Mouse (Mus musculus) frontal cortex, postnatal 14 days (tissue): ENCODE data around the gene Wasf2.

Experiments used
- DNase-seq, 2 experiments: peaks; one replicate each; pipeline ENCODE4 v3.0.0; 2022; ENCODE audit warnings: low spot score in 2 of 2

Wasf2 gene

DNA sequence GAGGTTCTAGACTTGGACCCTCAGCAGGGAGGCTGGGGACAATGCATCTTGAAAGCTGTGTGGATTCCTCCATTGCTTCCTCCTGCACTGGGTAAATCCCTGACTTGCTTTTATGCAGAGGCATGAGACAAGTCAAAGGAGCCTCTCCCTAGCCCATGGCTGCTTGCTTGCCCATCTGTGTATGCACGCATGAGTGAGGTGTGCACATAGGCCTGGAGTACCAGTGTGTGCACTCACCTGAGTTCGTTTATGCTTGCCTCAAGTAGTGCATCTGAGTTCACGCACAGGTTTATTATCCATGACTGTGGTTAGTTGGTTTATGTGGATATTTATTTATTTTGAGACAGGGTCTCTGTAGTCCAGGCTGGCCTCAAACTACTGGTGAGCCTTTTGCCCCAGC lies 71.9 kb downstream of the Wasf2 start:
- no peak for DNase-seq

DNA sequence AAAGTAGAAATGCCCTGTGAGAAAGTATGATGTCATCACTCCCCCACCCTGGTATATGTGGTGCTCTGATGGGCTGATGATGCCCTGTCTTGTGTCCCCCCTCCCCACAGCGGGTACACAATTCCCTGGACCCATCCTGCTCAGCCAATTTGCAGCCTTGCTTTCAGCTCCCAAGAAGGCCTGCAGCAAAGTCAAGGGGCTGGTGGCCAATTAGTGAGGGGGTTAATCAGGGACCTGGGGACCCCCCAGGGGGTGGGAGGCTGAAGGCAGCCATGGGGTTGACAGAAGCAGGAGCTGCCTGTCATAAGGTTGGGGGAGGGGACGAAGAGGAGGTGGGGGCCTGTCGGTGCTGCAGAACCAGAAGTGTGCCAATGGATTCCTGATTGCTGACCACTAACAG lies 73.3 kb downstream of the Wasf2 start:
- no peak for DNase-seq

DNA sequence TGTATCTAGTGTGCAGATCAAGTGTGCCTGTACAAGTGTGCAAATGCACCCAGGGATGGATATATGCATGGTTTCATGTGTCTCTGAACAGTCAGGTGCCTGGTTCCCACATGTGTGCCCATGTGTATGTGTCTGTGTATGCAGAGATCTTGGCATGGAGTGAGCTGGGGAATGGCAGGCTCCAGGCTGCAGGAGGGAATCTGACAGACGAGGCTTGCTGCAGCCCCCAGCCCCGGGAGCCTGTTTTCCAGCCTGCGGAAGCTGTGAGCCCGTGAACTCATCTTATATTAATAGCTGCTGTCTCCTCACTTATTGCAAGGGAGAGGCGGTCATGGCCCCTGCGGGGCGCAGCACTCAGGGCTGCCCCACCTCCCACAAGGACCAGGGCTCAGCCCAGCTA lies 74.1 kb downstream of the Wasf2 start:
- DNase-seq: no peak

DNA sequence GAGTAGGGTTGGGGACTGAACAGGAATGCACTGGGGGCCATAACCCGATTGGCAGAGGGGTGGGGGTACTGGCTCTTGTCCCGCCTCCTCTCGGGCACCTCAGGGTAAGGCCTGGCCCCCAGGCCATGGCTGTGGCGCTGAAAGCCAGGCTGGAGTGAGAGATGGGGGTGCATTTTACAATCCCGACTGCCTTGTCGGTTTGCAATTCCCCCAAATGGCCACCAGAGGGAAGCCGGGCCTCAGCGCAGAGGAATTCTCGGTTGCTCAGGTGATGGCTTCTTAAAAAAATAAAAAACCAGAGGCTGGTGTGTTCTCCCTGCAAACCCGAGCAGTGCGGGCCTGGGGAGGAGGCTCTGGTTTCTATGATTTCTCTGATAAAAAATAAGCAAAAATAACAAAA lies 79.1 kb downstream of the Wasf2 start:
- DNase-seq: peak in 1 of 2 experiments; percentile 56

DNA sequence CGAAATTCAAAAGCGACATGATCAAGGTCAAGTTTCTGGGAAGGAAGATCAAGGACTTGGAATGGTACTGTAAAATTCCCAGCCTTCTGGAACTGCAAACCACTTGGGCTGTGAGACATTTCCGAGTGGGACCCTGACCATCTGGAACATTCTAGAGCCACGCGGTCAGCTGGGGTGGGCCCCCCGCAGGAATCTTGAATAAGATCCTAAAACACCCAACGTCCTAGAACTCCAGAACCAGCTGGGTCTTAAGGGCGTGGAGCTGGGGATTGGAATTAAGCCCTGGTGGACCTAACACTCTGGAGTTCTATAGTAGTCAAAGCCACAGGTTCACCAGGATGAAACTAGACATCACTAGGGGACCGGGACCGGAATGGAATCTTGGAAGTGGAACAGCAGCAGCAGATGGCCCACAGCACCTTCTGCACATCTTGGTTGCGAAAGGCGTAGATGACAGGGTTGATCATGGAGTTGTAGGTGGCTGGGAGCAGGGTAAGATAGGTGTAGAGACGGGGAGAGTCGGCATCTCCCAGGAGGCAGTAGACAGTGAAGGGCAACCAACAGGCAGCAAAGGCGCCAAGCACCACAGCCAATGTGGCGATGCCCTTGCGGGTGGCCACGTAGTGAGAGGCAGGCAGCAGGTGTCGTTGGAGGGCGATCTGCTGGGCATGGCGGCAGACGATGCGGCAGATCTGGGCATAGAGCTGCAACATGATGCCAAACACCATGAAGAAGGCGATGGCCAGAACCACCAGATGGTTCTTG lies 79.9 kb downstream of the Wasf2 start:
- DNase-seq: no peak

DNA sequence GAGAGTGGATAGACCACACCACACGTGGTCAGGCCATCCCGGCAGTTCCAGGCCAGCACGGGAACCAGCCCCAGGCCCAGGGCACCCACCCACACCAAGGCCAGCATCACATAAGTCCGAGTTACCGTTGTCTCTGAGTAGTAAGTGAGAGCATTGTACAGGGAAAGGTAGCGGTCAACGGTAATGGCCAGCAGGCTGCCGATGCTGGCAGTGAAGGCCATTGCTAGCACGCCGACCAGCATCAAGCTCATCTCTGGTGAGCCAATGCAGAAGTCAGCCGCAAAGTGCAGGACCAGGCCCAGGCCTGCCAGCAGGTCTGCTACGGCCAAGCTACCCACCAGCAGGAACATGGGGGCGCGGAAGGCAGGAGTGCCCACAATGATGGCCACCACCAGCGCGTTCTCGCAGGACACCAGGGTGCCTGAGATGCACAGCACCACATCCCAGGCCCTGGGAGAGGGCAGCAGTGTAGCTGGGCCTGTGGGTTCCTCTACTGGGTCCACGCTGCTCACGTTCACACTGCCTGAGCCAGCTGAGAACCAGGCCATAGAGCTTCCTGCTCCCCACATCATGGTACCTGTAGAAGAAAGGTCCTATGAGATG lies 80.6 kb downstream of the Wasf2 start:
- DNase-seq: no peak

DNA sequence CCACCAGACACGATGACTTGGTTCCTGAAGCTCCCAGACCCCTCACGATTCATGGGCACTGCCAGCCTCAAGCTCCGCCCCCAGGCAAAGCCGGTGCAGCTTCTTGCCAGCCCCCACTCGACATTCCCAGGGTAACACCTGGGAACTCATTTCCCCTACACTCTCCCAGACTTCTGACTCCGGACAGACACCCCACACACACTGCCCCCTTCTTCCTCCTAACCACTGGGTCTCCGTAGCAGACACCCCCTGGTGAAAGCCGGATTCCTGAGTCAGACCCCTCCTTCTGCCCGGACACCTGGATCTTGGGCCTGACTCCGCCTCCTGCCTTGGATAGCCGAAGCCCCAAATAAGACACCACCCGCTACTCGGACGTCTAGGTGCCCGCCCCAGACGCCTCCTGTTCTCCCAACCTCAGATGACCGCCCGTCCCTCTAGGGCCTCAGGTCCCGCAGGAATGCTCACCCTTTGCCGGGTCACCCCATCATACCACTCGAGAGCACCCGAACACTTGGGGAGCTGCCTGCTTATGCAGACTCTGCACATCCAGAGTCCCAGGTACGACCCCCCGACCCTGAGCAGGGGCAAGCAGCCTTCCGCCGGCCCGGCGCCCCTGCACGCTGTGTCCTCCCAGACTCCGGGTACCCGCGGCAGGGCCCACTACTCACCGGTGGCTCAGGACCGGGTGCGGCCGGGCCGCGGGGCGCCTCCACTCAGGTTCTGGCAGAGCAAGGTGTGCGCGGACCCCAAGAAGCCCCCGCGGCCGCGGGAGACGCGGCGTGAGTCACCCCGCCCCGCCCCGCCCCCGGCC lies 81.7 kb downstream of the Wasf2 start, which contains the start of the genes Cd164l2 and Gpr3:
Gene Cd164l2, plus strand, starts transcription at position 381 of the 811 bp plus-strand sequence.
Gene Gpr3, minus strand, starts transcription at position 786 of the 811 bp plus-strand sequence.
- DNase-seq: no peak

DNA sequence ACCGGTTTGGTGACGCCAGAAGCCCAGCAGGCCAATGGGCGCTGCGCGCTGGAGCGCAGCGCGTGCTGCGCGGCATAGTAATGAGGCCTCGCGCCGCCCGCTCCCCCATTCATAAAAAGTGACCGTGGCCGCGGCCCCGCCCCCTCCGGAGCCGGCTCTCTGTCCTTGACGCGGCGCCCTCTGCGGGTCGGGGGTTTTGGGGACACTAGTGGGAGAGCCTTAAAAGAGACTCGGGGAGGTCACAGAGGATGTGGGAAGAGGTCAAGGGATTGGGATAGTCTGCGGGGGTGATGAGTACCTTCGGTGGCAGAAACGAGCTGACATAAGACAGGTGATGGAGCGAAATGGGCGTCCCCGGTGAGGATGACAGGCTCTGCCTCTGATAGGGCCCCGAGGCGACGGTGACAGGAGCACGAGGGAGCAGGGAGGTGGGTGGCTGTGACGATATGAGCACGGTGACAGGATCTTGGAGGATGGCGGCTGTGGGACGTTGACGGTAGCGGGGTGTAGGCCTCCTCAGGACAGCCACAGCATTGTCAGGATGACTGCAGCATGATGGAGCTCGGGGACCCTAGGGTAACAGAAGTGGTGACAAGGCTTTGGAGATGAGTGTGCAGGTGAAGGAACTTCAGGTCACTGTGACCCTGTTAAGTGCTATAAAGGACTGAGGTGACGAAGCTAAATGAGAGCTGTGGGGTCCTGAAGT lies 82.4 kb downstream of the Wasf2 start:
- peak; percentile 66 to 80 for DNase-seq

DNA sequence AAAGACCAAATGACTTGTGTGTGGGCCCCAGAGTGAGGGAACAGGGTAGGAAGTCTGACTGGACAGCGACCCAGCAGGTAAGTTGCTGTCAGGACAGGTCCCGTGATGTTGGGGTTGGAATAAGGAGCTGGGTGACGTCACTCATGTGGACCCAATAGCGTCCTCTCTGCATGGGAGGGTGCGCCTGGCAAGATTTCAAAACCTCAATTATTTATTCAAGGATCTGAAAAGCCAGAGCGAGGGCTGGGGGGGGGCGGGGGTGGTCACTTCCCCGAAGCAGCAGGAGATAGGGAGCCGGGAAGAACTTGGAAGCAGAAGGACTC lies 82.9 kb downstream of the Wasf2 start:
- DNase-seq: no peak

DNA sequence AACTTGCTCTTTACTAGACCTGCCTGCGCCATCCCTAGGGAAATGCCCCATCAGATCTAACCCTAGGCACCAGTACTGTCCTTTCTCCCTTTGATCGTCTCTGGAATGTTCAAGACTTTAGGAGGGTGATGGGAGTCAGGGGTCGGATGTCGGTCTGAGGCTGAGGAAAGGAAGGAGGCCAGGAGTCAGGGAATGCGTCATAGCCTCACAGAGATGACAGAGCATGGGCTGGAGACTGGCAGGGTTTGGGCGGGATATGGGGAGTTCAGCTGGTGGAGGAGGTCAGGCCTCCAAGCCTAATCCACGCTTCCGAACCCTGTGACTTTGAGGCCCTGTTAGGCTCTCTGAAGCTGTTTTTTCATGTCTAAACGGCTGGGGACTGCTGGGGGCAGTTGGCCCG lies 83.4 kb downstream of the Wasf2 start:
- DNase-seq: no peak

DNA sequence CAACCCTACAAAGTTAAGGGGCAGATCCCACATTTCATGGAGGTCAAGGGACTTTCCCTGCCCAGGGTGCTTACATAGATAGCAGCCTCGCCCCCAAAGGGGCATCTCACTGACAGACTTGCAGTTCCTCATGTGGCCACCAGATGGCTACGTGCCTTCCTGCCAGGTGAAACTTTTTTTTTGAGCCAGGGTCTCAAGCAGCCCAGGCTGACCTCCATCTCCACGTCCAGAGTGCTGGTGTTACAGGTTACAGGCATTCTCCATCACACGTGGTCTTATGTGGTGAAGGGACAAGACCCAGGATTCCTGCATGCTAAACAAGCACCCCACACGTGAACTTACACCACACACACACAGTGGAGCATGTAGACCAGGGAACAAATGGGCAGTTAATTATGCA lies 87.3 kb downstream of the Wasf2 start:
- DNase-seq: peak in 1 of 2 experiments; percentile 48

DNA sequence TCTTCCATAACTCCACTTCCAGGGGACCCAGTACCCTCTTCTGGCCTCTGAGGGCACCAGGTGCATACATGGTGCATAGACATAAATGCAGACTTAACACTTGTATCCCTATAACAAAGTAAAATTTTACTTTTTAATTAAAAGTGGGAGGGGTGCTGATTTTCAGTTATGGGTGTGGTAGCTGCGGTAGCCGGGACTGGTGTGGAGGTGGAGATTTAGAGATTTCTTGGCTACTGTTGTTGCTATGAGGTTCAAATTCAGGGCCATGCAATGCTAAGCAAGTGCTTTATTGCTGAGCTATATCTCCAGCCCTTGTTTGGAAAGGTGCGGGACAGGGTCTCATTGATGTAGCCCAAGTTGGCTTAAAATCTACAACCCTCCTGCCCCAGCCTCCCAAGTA lies 88.4 kb downstream of the Wasf2 start:
- no peak for DNase-seq

DNA sequence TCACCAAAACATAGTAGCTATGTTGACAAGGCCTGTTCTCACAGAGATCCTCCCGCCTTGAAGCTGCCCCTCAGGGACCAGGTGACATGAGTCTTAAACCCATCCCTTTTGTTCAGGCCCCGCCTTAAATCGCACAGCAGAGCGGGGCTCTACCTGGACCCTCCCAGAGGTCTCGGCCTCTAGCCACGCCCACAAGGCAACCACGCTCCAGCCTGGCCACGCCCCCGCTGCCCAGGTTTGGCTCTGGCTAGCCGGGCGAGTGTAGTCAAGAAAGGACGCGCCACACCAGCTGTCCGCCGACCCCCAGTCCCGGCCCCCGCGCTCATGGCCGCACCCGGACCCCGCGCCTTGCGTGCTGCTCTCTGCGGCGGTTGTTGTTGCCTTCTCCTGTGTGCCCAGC lies 90.4 kb downstream of the Wasf2 start:
- no peak for DNase-seq

DNA sequence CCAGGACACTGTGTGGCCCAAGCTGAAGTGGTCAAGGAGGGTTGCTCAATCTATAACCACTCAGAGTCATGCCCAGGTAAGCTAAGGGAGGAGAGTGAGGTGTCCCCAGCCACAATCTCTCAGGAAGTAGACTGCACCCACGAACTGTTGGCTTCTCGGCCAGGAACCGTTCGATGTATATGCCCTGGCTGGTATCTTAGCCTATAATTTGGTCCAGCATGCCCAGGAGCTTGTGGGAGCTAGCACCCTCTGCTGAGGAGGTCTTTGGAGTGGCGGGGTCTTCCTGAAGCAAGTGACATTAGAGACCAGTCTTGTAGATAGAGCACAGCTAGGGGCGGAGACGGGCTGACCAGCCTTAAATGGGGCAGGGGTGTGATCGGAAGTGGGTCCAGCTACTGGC lies 91.4 kb downstream of the Wasf2 start:
- DNase-seq: no peak

DNA sequence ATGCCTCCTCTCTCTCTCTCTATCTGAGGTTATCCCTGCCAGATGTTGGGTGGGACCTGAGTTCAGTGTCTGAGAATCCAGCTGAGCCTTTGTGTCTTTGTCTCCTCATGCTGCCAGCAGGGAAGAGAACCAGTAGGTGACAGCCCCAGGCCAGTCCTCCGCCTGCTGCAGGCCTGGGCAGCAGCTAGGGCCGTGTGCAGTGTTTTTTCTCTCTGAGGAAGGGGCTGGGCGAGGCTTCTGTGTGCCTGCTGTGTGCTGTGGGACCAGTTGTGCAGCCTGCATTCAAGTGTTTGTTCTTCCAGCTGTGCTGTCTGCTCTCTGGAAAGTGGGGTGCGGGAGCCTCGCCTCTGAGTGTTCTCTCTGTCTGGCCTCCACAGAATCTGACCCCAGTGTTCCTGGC lies 93.6 kb downstream of the Wasf2 start:
- DNase-seq: no peak

DNA sequence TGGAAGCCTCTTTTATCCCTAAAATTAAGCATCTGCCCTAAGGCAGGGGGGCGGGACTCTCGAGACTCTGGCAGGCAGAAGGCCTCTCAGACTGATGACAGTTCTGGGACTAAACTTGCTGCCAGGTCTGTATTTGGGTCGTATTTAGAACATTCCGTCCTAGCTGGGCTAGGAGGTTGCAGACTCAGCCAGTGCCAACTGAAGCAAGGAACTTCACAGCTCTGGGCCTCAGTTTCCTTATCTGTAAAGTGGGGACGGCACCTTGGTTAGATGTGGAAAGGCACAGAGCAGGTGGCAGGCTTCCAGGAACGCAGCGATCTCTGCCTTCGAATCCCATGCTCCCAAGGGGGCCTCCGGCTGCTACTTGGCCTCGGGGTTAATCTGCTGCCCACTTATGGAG lies 95.8 kb downstream of the Wasf2 start:
- DNase-seq: no peak

DNA sequence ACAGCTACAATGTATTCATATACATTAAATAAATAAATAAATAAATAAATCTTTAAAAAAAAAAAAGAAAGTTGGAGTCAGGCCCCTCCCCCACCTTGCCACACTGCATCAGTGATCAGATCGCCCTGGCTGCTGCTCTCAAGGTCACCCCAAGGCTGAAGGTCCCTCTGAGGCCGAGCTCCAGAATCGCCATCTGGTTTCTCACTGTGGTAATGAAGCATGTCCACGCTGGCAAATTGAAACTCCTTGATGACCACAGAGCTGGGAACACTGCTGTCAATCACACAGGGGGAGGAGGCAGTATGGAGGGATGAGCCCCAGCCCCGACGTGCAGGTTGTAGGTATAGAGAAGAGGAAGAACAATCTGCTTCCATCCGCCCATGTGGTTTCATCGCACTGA lies 97.3 kb downstream of the Wasf2 start:
- no peak for DNase-seq

DNA sequence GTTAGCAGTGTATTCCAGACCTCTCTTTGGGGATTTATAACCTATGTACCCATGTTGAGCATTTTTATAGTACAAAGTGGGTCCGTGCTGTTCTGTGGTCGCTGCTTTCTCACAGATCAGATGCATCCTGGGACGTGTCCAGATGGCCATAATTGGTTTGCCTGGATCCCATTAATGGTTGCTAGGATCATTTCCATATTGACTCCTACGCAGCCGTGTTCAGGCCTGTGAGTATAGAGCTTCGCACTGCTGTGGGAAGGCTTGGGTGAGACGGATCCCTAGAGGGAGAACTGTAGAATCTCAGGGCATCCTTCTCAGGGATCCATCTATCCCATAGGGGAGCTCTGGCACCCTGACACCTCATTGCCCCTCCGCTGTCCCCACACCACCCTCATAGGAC lies 99.3 kb downstream of the Wasf2 start:
- DNase-seq: no peak

DNA sequence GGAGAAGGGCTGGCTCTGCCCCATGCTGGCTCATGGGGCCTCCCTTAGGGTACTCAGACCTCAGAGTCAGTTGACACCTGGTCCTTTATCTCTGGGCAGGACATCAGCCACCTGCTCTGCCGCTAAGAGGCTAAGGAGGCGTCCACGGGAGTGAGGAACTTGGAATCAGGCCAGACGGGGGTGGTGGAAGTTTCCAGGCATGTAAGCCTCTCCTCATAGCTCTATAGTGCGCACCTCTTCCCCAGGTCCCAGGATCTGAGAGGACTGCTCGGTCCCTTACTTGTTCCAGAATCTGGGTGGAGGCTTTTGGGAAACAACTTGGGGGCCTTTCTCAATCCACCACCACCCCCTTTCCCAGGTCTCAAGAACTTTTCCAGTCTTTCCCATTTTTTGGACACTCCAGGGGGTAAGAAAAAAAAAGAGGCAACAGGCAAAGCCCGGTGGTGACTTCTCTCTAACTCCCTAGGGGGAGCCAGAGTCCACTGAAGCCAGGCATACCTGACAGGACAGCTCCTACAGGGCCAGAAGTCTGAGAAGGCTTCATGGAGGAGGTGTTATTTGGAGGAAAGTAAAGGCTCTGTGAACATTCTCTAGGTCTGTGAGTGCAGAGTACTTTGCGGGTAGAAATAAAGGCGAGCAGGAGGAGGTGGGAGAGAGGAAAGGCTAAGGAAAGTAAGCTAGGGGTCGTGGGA lies 103.1 kb downstream of the Wasf2 start:
- DNase-seq: no peak

DNA sequence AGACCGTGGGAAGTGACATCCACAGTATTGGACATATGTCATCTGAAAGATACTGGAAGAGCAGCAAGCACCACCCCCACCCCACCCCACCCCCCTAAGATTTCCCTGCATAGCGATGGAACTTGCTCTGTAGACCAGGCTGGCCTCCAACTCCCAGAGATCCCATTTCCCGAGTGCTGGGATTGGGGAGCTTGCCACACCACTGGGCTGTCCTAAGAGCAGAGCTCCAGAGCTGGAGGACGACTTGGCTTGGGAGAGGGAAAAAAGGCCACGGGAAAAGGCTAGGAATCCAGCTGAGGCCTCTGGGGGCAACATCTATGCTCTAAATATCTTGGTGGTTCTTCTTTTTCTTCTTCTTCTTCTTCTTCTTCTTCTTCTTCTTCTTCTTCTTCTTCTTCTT lies 104.5 kb downstream of the Wasf2 start:
- no peak for DNase-seq

DNA sequence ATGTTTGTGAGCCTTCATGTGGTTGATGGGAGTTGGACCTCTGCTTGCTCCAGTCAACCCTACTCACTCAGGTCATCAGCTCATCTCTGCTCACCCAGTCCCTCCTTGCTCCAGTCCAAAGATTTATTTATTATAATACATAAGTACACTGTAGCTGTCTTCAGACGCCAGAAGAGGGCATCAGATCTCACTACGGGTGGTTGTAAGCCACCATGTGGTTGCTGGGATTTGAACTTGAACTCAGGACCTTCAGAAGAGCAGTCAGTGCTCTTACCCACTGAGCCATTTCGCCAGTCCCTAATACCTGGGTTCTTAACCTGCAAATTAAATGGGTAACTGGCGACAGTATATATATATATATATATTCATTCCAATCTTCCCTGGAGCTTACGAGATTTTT lies 105.1 kb downstream of the Wasf2 start:
- no peak for DNase-seq

DNA sequence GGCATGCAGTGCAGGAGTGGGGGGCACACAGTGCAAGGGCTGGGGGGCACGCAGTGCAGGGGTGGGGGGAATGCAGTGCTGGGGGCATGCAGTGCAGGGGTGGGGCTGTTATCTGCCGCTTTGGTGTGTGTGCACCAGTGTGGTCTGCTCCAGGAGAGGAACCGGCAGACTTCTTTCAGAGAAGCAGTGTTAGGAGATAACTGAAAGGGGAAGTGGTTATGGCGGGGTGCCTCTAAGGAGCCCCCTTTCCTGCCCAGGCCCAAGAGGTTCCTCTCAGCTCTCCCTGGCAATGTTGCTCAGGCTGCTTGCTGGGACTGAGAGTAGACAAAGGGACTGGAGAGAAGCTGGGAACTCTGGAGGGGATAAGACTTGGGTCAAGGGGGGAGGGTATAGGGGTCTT lies 107.6 kb downstream of the Wasf2 start:
- no peak for DNase-seq
